Mouse (Mus musculus): Measurements from ENCODE around the gene Ss18l1. TPM values are rescaled to one million over a fixed set of nuclear protein-coding genes. Genes with fewer than 3 reads are reported as not detected.

Gene Ss18l1
- polyA plus RNA-seq, 1 experiment from 2014 or later: 32.9 TPM

DNA sequence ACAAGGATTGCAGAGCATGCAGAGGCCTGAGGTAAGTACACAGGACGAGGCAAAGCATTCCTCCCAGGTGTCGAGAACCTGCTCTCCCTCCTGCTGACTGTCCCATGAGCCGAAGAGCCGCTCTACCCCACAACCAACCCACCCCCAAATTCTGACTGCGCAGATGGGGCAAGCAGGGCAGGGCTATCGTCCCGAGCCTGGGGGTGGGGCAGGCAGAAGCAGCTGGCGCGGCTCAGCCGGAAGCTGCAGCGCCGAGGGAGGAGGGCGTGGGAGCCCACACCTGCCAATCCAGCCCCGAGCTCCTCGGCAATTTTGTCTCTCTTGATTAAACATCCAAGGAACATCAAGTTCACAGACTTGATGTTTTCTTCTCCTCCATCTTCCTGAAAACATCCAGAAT is 57.2 kb downstream of the Ss18l1 start:
- Histone ChIP-seq H3K27me3 (peaks cover 69% of the 10 kb centered on the region), H3K4me3 (no peak overlapping the region), H3K4me1 (peaks cover 40% of the 10 kb centered on the region), H3K9me3 (replicated peaks) (no peaks in the 10 kb centered on the region), H3K36me3 (no peaks in the 10 kb centered on the region), H3K9ac (no peak overlapping the region), H3K4me2 (replicated peaks) (0 out of 2 replicates have a peak overlapping the region, but pooled peaks have one; percentile 3), H3K27ac (no peak overlapping the region)
- WGBS: 7% methylated on average over 15 of the region's 15 CpGs
- no peak for ATAC-seq (ENCODE audit: low FRiP score)

DNA sequence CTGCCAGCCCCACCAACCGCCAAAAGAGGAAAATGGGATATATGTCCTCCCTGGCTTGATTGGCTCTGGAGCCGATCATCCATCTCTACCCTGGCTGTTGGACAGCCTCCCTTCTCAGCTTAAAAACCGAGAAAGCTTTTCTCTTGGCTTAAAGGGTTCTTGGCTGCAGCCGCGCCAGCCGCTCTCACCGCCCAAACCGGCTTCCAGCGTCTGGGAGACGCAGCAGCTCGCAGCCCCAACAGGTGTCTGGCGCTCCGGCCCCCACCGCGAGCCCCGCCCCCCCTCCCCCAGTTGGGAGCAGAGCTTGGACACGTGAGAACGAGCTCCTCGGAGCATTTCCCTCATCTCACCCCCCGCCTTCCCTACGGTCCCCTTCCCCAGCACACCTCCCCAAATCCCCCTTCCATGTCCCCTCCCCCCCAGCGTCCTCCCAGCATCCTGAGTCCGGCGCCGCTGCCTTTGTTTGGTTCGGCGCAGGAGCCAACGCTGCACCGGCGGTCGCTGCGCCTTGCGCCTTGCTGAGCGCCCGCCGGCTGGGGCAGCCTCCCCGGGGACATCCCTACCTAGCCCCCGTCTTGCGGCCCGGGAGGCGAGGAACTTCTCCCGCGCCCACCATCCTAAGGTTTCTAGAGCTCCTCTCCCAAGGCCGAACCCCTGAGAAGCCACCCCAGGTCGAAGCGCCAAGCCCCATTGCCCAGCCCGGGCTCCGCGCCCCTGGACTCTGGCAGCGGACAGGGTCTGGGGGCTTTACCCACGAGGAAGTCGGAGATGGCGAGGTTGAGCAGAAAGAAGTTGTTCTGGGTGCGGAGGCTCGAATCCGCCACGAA is 61.1 kb downstream of the Ss18l1 start:
- Histone ChIP-seq H3K27ac (0 out of 2 replicates have a peak overlapping the region, but pooled peaks have one; percentile 44), H3K9ac (peak overlapping the region; percentile 59), H3K4me1 (peaks cover 47% of the 10 kb centered on the region), H3K4me3 (peak overlapping the region; percentile 54), H3K4me2 (replicated peaks) (peak overlapping the region; percentile 85), H3K36me3 (no peaks in the 10 kb centered on the region), H3K9me3 (replicated peaks) (no peaks in the 10 kb centered on the region), H3K27me3 (peaks cover 73% of the 10 kb centered on the region)
- ATAC-seq (ENCODE audit: low FRiP score): no peak; the same call in 1 of the 2 replicates
- WGBS: 2% methylated on average over 56 of the region's 57 CpGs

DNA sequence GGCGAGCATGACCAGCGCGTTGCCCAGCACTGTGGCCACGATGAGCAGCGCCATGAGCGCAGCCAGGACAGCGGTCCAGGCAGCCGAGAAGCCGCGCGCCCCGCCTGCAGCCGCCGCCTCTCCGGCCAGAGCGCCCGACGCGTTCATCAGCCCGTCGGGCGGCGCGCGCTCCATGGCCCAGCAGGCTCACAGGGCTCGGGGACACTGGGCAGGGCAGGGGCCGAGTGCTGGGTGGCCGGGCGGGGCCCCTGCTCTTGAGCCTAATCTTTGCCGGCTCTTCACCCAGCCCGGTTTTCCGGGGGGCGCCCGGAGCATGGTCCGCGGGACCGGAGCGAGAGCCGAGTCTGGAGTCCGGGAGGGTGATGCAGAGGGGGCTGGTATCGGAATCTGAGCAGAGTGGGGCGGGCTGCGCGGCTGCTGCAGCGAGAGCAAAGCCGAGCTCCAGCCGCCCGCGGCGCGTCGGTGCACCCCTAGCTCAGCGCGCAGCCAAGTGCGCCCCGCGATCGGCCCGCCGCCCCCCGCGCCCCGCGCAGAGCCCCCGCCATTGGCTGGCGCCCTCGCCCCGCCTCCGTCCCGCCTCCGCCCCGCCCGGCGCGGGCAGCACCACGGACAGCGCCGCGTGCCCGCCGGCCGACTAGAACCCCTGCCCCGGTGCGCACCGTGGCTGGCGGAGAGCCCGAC is 61.8 kb downstream of the Ss18l1 start, which contains the start of gene Hrh3:
Gene Hrh3, minus strand, starts transcription at position 511 of the 681 bp plus-strand sequence.
- H3K36me3 ChIP-seq: no peaks in the 10 kb centered on the region
- H3K9me3 ChIP-seq (replicated peaks): no peaks in the 10 kb centered on the region
- whole genome bisulfite sequencing: 0% methylated on average over 60 of the region's 87 CpGs
- peak within 1 kb of the TSS; percentile 59 for H3K9ac ChIP-seq
- peaks cover 43% of the 10 kb centered on the region for H3K4me1 ChIP-seq
- peak; percentile 70 for ATAC-seq (ENCODE audit: low FRiP score)
- peaks cover 65% of the 10 kb centered on the region for H3K27me3 ChIP-seq
- H3K4me3 ChIP-seq: peak within 1 kb of the TSS; percentile 54
- peak within 1 kb of the TSS; percentile 85 for H3K4me2 ChIP-seq (replicated peaks)
- 0 out of 2 replicates have a peak within 1 kb of the TSS, but pooled peaks have one; percentile 44 for H3K27ac ChIP-seq

DNA sequence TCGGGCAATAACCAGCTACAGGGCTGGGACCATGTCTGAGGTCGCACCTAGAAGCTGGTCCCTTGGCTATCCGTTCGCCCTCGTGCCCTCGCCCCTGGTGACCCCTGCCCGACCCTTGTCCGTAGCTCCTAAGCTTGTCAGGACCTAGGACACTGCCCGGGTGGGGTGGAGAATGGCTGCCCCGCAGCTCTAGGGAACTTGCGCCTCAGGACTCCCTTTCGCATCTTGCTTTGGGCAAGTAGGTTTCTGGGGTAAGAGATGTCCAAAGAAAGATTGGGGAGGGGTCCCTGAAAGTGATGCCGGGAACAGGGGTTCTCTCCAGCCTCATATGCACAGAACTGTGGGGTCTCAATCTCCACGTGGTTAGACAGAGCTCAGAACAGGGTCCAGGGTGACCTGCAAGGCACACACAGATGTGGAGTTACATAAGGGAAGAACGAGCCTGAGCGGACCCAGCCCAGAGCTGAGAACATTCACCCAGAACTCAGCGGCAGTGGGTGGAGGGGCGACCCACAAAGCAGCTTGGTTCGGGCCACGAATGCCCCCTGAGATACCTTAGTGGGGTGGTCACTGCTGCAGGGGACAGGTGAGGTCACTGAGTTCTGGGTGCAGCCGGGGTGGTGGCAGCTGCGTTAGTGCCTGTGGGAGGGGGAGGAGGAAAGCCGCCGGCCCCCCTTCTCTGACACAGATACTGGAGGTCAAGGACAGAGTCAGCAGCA is 62.5 kb downstream of the Ss18l1 start:
- Histone ChIP-seq H3K27ac (no peak overlapping the region), H3K27me3 (peaks cover 64% of the 10 kb centered on the region), H3K9me3 (replicated peaks) (no peaks in the 10 kb centered on the region), H3K4me1 (peaks cover 36% of the 10 kb centered on the region), H3K9ac (peak overlapping the region; percentile 59), H3K4me2 (replicated peaks) (peak overlapping the region; percentile 85), H3K36me3 (no peaks in the 10 kb centered on the region), H3K4me3 (peak overlapping the region; percentile 54)
- WGBS: 9% methylated on average over 24 of the region's 24 CpGs
- 0 out of 2 replicates have a peak, but pooled peaks have one; percentile 3 for ATAC-seq (ENCODE audit: low FRiP score)

GRCm38 (mm10) chr2:180105441-180106190 is 63.3 kb downstream of the Ss18l1 start:
- H3K27ac ChIP-seq: no peak overlapping the region
- H3K36me3 ChIP-seq: no peaks in the 10 kb centered on the region
- 26% methylated on average over 8 of the region's 8 CpGs for WGBS
- 0 out of 2 replicates have a peak overlapping the region, but pooled peaks have one; percentile 85 for H3K4me2 ChIP-seq (replicated peaks)
- no peak for ATAC-seq (ENCODE audit: low FRiP score)
- H3K9me3 ChIP-seq (replicated peaks): no peaks in the 10 kb centered on the region
- H3K4me1 ChIP-seq: peaks cover 29% of the 10 kb centered on the region
- H3K4me3 ChIP-seq: peak overlapping the region; percentile 54; the same call in 1 of the 2 replicates
- H3K9ac ChIP-seq: no peak overlapping the region
- H3K27me3 ChIP-seq: peaks cover 62% of the 10 kb centered on the region

DNA sequence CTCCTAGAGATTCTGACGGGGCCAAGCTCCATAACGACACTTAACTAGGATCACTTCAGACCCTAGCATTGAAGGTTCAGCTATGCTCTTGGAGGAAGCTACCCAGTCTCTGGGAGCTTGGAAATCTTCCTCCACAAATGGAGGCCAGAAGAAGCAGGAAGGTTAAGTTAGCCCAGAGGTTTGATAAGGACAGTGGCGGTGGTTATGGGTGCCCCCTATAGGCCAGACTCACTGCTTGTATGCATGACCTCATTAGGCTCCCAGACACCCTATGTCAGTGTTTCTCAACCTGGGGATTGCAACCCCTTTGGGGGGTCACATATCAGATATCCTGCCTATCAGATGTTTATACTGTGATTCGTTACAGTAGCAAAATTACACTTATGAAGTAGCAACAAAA is 64.8 kb downstream of the Ss18l1 start:
- ATAC-seq (ENCODE audit: low FRiP score): no peak
- no peaks in the 10 kb centered on the region for H3K36me3 ChIP-seq
- no peak overlapping the region for H3K27ac ChIP-seq
- peaks cover 47% of the 10 kb centered on the region for H3K27me3 ChIP-seq
- H3K4me3 ChIP-seq: no peak overlapping the region
- WGBS: 68% methylated on average over 4 of the region's 4 CpGs
- H3K4me2 ChIP-seq (replicated peaks): no peak overlapping the region
- H3K4me1 ChIP-seq: peaks cover 29% of the 10 kb centered on the region
- no peaks in the 10 kb centered on the region for H3K9me3 ChIP-seq (replicated peaks)
- H3K9ac ChIP-seq: no peak overlapping the region

GRCm38 (mm10) chr2:180108285-180108684 is 66.0 kb downstream of the Ss18l1 start:
- 71% methylated on average over 6 of the region's 6 CpGs for WGBS
- H3K27ac ChIP-seq: no peak overlapping the region
- no peak overlapping the region for H3K9ac ChIP-seq
- no peak overlapping the region for H3K4me3 ChIP-seq
- no peaks in the 10 kb centered on the region for H3K36me3 ChIP-seq
- ATAC-seq (ENCODE audit: low FRiP score): no peak
- peaks cover 20% of the 10 kb centered on the region for H3K4me1 ChIP-seq
- no peaks in the 10 kb centered on the region for H3K9me3 ChIP-seq (replicated peaks)
- peaks cover 35% of the 10 kb centered on the region for H3K27me3 ChIP-seq
- H3K4me2 ChIP-seq (replicated peaks): no peak overlapping the region

DNA sequence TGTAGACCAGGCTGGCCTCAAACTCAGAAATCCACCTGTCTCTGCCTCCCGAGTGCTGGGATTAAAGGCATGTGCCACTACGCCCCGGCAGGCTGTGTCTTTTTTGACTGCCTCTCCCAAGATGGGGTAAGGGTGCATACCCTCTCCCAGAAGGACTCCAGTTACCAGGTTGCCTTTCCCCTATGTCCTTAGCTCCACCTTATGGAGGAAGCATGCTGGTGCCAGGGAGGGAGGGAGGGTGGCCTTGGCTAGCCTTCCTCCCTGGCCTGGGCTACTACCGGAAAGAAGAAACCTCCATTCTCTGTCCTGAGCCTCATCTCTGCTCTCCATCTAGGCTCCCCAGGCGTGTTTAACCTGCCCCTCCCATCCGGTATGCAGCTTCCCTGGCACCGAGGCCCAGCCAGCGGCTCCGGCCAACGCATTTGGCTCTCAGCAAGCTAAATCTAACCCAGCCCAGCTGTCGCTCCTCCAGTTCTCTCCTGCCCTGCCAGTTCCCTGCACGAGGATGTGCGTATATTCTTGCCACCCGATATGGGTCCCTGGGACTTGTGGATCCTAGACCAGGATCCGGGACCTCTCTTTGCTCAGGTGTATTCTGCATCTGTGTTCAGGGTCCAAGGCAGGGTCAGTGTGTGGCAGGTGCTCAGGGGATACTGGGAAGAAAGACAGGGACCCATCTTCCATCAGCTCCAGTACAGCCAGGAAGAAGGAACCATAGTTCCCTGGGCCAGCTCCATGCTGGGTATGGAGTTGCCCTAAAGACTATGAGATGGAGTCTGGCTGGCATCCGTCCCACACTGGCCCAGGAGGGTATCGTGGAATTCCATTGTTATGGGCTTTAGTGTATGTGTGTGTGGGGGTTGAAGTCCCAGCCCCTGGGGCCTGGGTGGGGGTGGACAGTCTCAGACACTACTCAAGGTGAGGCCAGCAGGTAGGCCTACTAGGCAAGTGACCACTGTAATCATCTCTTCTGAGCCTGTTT is 71.9 kb downstream of the Ss18l1 start:
- no peak overlapping the region for H3K4me3 ChIP-seq
- H3K27ac ChIP-seq: 0 out of 2 replicates have a peak overlapping the region, but pooled peaks have one; percentile 2
- no peaks in the 10 kb centered on the region for H3K36me3 ChIP-seq
- H3K4me2 ChIP-seq (replicated peaks): no peak overlapping the region
- peaks cover 42% of the 10 kb centered on the region for H3K4me1 ChIP-seq
- H3K9me3 ChIP-seq (replicated peaks): no peaks in the 10 kb centered on the region
- H3K27me3 ChIP-seq: peaks cover 5% of the 10 kb centered on the region; the same call in 1 of the 2 replicates
- WGBS: 60% methylated on average over 17 of the region's 17 CpGs
- no peak for ATAC-seq (ENCODE audit: low FRiP score)
- H3K9ac ChIP-seq: no peak overlapping the region; the same call in 1 of the 2 replicates

- H3K4me3 ChIP-seq: no peak overlapping the region
- peaks cover 49% of the 10 kb centered on the region for H3K4me1 ChIP-seq
- H3K27ac ChIP-seq: 0 out of 2 replicates have a peak overlapping the region, but pooled peaks have one; percentile 2
- no peaks in the 10 kb centered on the region for H3K36me3 ChIP-seq
- no peak overlapping the region for H3K9ac ChIP-seq
- 33% methylated on average over 6 of the region's 6 CpGs for WGBS
- peaks cover 2% of the 10 kb centered on the region; the same call in 1 of the 2 replicates for H3K27me3 ChIP-seq
- no peak for ATAC-seq (ENCODE audit: low FRiP score)
- no peaks in the 10 kb centered on the region for H3K9me3 ChIP-seq (replicated peaks)
- H3K4me2 ChIP-seq (replicated peaks): no peak overlapping the region
Observed at GRCm38 (mm10) chr2:180115279-180115678, 73.0 kb downstream of the Ss18l1 start.

GRCm38 (mm10) chr2:180116081-180116493 is 73.8 kb downstream of the Ss18l1 start:
- Histone ChIP-seq H3K4me1 (peaks cover 50% of the 10 kb centered on the region), H3K27me3 (no peaks in the 10 kb centered on the region), H3K4me2 (replicated peaks) (no peak overlapping the region), H3K4me3 (no peak overlapping the region), H3K27ac (no peak overlapping the region), H3K9me3 (replicated peaks) (no peaks in the 10 kb centered on the region), H3K36me3 (no peaks in the 10 kb centered on the region), H3K9ac (no peak overlapping the region)
- no peak for ATAC-seq (ENCODE audit: low FRiP score)
- WGBS: 80% methylated on average over 10 of the region's 10 CpGs
